Comparison of ENCODE assay signal across 25 mouse cellular contexts in genomic region chr4:56506786-56507185, GRCm38 (mm10).
DNase-seq lines count a peak whose midpoint lies in the region; ATAC-seq and TF ChIP-seq lines count a peak whose summit lies in the region.
"Had no signal": no experiment of that assay in that cellular context is flagged by ENCODE, and none has a peak within 500 bp of the region (broad histone marks: within the 10 kb centered on the region; RNA-seq: fewer than 3 reads in every experiment).

No protein-coding gene starts in this region.

- no peak for ATAC-seq in cerebellum, adult (ENCODE audit: insufficient number of reproducible peaks, low FRiP score, low TSS enrichment)
- ATAC-seq in hindbrain, postnatal 0 days: peak; percentile 70
- ATAC-seq in hindbrain, embryonic 14.5 days (ENCODE audit: low FRiP score): no peak
- ATAC-seq in midbrain, postnatal 0 days (ENCODE audit: low FRiP score): no peak; the same call in 1 of the 2 replicates
- ATAC-seq in midbrain, embryonic 15.5 days (replicated peaks): no peak
- ATAC-seq: CD4-positive, CD25-positive, alpha-beta regulatory T cell, adult 4 months; forebrain, embryonic 14.5 days; liver, postnatal 0 days; lung, postnatal 0 days had no signal

- no peaks in the 10 kb centered on the region for H3K9me3 ChIP-seq in hindbrain, postnatal 0 days (ENCODE audit: low read length)
- no peaks in the 10 kb centered on the region for H3K9me3 ChIP-seq in hindbrain, embryonic 14.5 days (ENCODE audit: control insufficient read depth, low read length)
- no peaks in the 10 kb centered on the region for H3K9me3 ChIP-seq in midbrain, postnatal 0 days (ENCODE audit: low read length)
- no peaks in the 10 kb centered on the region for H3K9me3 ChIP-seq in midbrain, embryonic 15.5 days
- H3K9me3 ChIP-seq: heart, embryonic 15.5 days; hindbrain, embryonic 15.5 days; limb, embryonic 12.5 days; neural tube, embryonic 13.5 days; stomach, embryonic 15.5 days had no signal

- TF ChIP-seq CTCF in hindbrain, postnatal 0 days (IDR thresholded peaks at IDR 0.05; ENCODE audit: low read depth): no peak
- no peak for TF ChIP-seq CTCF in midbrain, postnatal 0 days (IDR thresholded peaks at IDR 0.05)

- peak; percentile 23 for DNase-seq in cerebellum, adult 11-12 months
- DNase-seq in hindbrain, postnatal 0 days (ENCODE audit: low spot score): peak; percentile 32
- DNase-seq in hindbrain, embryonic 14.5 days (ENCODE audit: low spot score): no peak
- DNase-seq in midbrain, postnatal 0 days (ENCODE audit: low spot score): peak; percentile 13
- no peak for DNase-seq in adrenal gland, adult (ENCODE audit: inconsistent age in 2 of 2, low spot score in 1 of 2)
- DNase-seq: gastrocnemius, postnatal 25 days; heart, postnatal 36 days; kidney, postnatal 14 days; liver, postnatal 0 days; retina, postnatal 1 day; thymus, adult 18-20 months; thymus, postnatal 36 days had no signal

- TF ChIP-seq POLR2A in myocyte (IDR thresholded peaks at IDR 0.05; ENCODE audit: insufficient read length, low read depth): no peak

- H3K27me3 ChIP-seq in hindbrain, postnatal 0 days (ENCODE audit: insufficient read depth, low read length): no peaks in the 10 kb centered on the region
- no peaks in the 10 kb centered on the region for H3K27me3 ChIP-seq in hindbrain, embryonic 14.5 days (ENCODE audit: control insufficient read depth, insufficient read depth, low read length)
- H3K27me3 ChIP-seq in midbrain, postnatal 0 days (ENCODE audit: insufficient read depth, low read length): no peaks in the 10 kb centered on the region
- no peaks in the 10 kb centered on the region for H3K27me3 ChIP-seq in midbrain, embryonic 15.5 days (replicated peaks)
- H3K27me3 ChIP-seq in myocyte (ENCODE audit: control insufficient read depth, insufficient read depth, insufficient read length): no peaks in the 10 kb centered on the region
- H3K27me3 ChIP-seq: heart, embryonic 15.5 days; hindbrain, embryonic 15.5 days; limb, embryonic 12.5 days; neural tube, embryonic 13.5 days; stomach, embryonic 15.5 days had no signal

- H3K4me3 ChIP-seq in hindbrain, postnatal 0 days (ENCODE audit: low read length): no peak overlapping the region
- H3K4me3 ChIP-seq in hindbrain, embryonic 14.5 days (replicated peaks; ENCODE audit: low read length): no peak overlapping the region
- H3K4me3 ChIP-seq in midbrain, postnatal 0 days (ENCODE audit: low read depth, low read length): no peak overlapping the region
- H3K4me3 ChIP-seq in midbrain, embryonic 15.5 days: no peak overlapping the region
- H3K4me3 ChIP-seq in myocyte: no peak overlapping the region
- H3K4me3 ChIP-seq: heart, embryonic 15.5 days; hindbrain, embryonic 15.5 days; limb, embryonic 12.5 days; neural tube, embryonic 13.5 days; stomach, embryonic 15.5 days had no signal

- H3ac ChIP-seq in myocyte (ENCODE audit: control insufficient read depth, insufficient read length): no peak overlapping the region

- no peaks in the 10 kb centered on the region for H3K79me2 ChIP-seq in myocyte (ENCODE audit: control insufficient read depth, insufficient read depth)

- H3K4me1 ChIP-seq in hindbrain, postnatal 0 days (ENCODE audit: insufficient read depth, low read length): no peaks in the 10 kb centered on the region
- H3K4me1 ChIP-seq in hindbrain, embryonic 14.5 days (replicated peaks; ENCODE audit: control insufficient read depth, insufficient read depth, low read length): no peaks in the 10 kb centered on the region
- no peaks in the 10 kb centered on the region for H3K4me1 ChIP-seq in midbrain, postnatal 0 days (ENCODE audit: insufficient read depth, low read length)
- H3K4me1 ChIP-seq in midbrain, embryonic 15.5 days: no peaks in the 10 kb centered on the region
- H3K4me1 ChIP-seq: heart, embryonic 15.5 days; hindbrain, embryonic 15.5 days; limb, embryonic 12.5 days; neural tube, embryonic 13.5 days; stomach, embryonic 15.5 days had no signal

- H3K4me2 ChIP-seq in hindbrain, postnatal 0 days (ENCODE audit: low read depth, low read length): no peak overlapping the region
- no peak overlapping the region for H3K4me2 ChIP-seq in hindbrain, embryonic 14.5 days (replicated peaks)
- no peak overlapping the region for H3K4me2 ChIP-seq in midbrain, postnatal 0 days (ENCODE audit: low read depth, low read length, poor library complexity, severe bottlenecking)
- H3K4me2 ChIP-seq in midbrain, embryonic 15.5 days: no peak overlapping the region
- no peak overlapping the region for H3K4me2 ChIP-seq in myocyte (ENCODE audit: low read depth)
- H3K4me2 ChIP-seq: heart, embryonic 15.5 days; hindbrain, embryonic 15.5 days; limb, embryonic 12.5 days; liver, embryonic 11.5 days; neural tube, embryonic 13.5 days; stomach, embryonic 15.5 days had no signal

- H3K9ac ChIP-seq in hindbrain, postnatal 0 days (replicated peaks; ENCODE audit: low read length): no peak overlapping the region
- H3K9ac ChIP-seq in hindbrain, embryonic 14.5 days: no peak overlapping the region
- no peak overlapping the region for H3K9ac ChIP-seq in midbrain, postnatal 0 days (replicated peaks; ENCODE audit: low read length, poor library complexity, severe bottlenecking)
- no peak overlapping the region for H3K9ac ChIP-seq in midbrain, embryonic 15.5 days
- H3K9ac ChIP-seq: heart, embryonic 15.5 days; hindbrain, embryonic 15.5 days; limb, embryonic 12.5 days; liver, postnatal 0 days; neural tube, embryonic 13.5 days; stomach, embryonic 15.5 days had no signal

- H3K27ac ChIP-seq in hindbrain, postnatal 0 days: no peak overlapping the region
- no peak overlapping the region for H3K27ac ChIP-seq in hindbrain, embryonic 14.5 days
- no peak overlapping the region for H3K27ac ChIP-seq in midbrain, postnatal 0 days (ENCODE audit: low read depth, low read length)
- H3K27ac ChIP-seq in midbrain, embryonic 15.5 days: no peak overlapping the region
- H3K27ac ChIP-seq: heart, embryonic 15.5 days; hindbrain, embryonic 15.5 days; limb, embryonic 12.5 days; macrophage; neural tube, embryonic 13.5 days; stomach, embryonic 15.5 days had no signal

- H3K36me3 ChIP-seq in hindbrain, postnatal 0 days (ENCODE audit: insufficient read depth, low read length): no peaks in the 10 kb centered on the region
- H3K36me3 ChIP-seq in hindbrain, embryonic 14.5 days (replicated peaks; ENCODE audit: control insufficient read depth, insufficient read depth): no peaks in the 10 kb centered on the region
- H3K36me3 ChIP-seq in midbrain, postnatal 0 days (ENCODE audit: insufficient read depth, low read length): no peaks in the 10 kb centered on the region
- no peaks in the 10 kb centered on the region for H3K36me3 ChIP-seq in midbrain, embryonic 15.5 days (replicated peaks)
- no peaks in the 10 kb centered on the region for H3K36me3 ChIP-seq in myocyte (ENCODE audit: control insufficient read depth, insufficient read depth)
- H3K36me3 ChIP-seq: heart, embryonic 15.5 days; hindbrain, embryonic 15.5 days; limb, embryonic 12.5 days; neural tube, embryonic 13.5 days; stomach, embryonic 15.5 days had no signal

- WGBS in hindbrain, postnatal 0 days: 54% methylated on average over 1 of the region's 1 CpGs
- 77% methylated on average over 1 of the region's 1 CpGs for WGBS in hindbrain, embryonic 14.5 days
- WGBS in midbrain, postnatal 0 days: 74% methylated on average over 1 of the region's 1 CpGs
- WGBS in midbrain, embryonic 15.5 days: 83% methylated on average over 1 of the region's 1 CpGs

TF ChIP-seq in myocyte, 11 proteins besides CTCF, POLR2A, EP300 and RAD21:
- no peak for TF ChIP-seq REST (IDR thresholded peaks at IDR 0.05; ENCODE audit: insufficient read depth, insufficient read length)
- peak; percentile 89 for TF ChIP-seq CEBPB (IDR thresholded peaks at IDR 0.05; ENCODE audit: insufficient read depth, poor library complexity, severe bottlenecking)
- no peak for TF ChIP-seq SRF (IDR thresholded peaks at IDR 0.05; ENCODE audit: control insufficient read depth, insufficient read length, low read depth)

Comparison
In these comparisons a context has a peak if more than half of its experiments do, and no peak if none do; other contexts are left out.
1. DNase-seq: peak in cerebellum, adult 11-12 months (single experiment), hindbrain, postnatal 0 days (single experiment) and midbrain, postnatal 0 days (single experiment); none in hindbrain, embryonic 14.5 days (single experiment) and adrenal gland, adult (0 of 2).